Mouse (Mus musculus) gastrocnemius, postnatal 4 days (tissue): Measurements from ENCODE around the gene Colca2. TPM values are rescaled to one million over a fixed set of nuclear protein-coding genes. Genes with fewer than 3 reads are reported as not detected.

ENCODE experiments used
- DNase-seq, 2 experiments: peaks; one replicate each; pipeline ENCODE4 v3.0.0; 2021 to 2022; ENCODE audit warnings: low spot score in 2 of 2, mixed read lengths in 2 of 2
- total RNA-seq, 2 experiments: library from RNA; stranded (reverse); gene quantifications; 2 replicates each; pipeline ENCODE4 v1.2.3; 2021

The Colca2 gene
- total RNA-seq, 2 experiments from 2014 or later = 0.86 to 1.0 TPM

DNA sequence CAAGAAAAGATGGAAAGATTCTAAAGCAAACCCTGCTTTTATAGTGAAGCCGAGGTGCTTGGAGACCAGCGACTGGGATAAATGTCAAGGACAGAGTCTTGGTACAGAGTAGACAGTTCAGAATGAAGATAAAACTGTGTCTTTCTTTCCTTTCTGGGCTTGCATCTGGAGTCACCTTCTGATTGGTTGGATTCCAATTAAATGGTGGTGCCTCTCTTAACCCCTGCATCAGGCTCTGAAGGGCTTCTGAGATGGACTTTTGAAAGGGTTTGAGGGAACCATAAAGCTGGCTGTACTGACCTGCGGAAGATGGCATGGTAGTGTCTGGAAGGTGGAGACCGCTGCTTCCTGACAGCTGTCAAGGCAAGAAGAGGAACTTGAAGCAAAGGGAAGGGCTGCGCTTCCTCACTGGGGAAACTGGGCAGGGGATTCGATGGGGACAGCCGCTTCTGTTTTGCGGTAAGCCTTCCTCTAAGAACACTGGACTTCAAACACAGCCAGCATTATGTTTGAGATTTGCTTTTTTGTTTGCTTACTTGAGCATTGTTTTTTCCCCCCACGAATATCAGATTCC, 4.7 kb downstream of the Colca2 start:
- DNase-seq = no peak

DNA sequence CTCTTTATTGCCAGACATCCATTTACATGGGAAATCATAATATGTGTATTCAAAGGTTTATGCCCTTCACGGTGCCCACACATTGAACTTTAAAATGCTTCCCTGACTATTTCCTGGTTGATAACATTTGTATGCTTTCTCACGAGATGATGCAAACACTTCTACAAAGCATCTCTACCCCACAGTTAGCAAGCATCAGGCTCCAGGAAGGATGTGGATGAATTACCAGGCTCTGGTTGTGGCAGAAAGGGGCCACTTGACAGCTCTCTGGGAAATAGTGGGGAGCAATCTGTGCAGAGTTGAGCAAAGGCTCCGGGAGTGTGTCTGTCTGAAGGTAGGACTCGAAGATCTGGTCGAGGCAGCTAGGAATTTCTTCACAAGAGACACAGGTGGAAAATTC, 6.3 kb downstream of the Colca2 start:
- no peak for DNase-seq

DNA sequence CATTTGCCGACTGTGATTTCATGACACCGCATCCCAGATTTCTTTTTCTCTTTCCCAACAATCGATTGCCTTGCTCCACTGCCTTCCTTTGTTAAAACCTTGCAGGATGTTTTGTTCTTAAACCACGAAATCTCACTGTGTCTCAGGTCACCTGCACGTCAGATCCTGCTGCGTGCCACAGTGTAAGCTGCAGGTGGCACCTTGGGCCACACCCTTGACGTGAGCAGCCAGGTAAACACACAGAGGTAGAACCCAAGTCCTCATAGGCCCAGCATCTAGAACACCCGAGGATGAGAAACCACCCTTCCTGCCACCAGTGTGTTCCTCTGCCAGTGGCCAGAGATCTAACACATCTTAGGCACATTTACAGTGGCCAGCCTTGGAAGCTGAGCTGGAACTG, 7.3 kb downstream of the Colca2 start:
- DNase-seq = no peak

DNA sequence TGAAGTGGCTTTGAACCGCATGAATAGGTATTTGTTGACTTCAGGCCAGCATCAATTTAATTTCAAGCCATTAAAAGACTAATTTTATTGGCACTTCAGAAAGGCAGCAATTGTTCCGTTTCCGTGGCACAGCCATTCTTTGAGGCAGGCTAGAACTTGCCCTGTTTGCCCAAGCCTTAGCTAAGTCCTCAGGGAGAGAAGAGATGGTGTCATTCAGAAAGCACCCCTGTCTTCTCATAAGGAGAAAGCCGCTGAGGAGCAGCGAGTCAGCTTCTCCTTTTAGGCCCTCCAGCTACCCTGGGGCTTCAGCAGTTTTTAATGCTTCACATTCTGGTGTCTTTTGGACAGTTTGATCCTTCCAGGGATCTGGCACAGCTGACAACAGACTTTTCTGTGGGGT, 9.5 kb downstream of the Colca2 start:
- DNase-seq = no peak

DNA sequence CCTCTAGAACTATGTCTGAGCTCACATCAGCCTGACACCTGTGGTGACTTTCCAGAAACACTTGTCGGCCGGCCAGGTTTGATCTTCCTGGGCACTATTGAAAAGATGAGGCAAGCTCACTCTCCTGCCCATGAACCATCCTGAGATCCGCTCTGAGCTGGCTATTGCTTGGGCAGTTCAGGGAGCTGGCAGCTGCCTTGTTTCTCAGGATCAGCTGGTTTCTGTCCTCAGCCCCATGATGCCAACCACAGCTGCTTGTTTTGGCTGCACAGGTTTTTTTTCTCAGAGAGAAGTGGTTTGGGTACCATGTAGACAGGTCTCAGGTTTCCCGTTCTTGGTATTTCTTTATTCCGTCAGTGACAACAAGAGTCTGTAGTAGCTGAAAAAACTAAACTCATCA, 19.9 kb downstream of the Colca2 start:
- DNase-seq = no peak

DNA sequence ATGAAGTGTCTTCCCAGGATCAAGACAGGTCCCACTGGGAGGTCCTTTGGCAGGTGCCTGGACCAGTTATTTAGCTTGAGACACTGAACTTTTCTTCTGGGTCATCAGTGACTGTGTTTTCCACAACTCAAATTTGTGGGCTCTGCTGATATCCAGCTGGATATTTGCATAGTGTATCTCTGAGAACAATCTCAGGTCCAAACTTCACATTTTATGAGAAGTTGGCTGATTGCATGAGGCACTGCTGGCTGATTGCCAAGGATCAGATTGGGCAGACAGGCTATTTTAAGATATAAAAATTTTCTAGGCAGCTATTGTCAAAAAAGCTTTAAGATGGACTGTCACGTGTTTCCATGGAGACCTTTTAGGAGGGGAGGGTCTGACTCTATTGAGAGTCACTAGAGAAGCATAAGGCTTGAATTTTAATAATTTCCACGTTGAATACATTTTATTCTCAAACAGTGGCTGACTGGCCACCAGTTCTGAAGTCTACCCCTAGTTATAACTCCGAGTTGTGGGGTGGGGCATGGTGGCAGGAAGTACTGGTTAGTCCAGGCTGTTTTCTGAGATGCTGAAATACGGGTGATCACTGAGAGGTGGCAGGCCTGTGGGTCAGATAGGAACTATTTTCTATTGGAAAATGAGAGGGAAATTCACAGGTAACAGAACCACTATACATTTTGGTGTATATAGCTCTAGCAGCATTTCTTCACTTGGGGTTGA, 21.4 kb downstream of the Colca2 start:
- DNase-seq = no peak

DNA sequence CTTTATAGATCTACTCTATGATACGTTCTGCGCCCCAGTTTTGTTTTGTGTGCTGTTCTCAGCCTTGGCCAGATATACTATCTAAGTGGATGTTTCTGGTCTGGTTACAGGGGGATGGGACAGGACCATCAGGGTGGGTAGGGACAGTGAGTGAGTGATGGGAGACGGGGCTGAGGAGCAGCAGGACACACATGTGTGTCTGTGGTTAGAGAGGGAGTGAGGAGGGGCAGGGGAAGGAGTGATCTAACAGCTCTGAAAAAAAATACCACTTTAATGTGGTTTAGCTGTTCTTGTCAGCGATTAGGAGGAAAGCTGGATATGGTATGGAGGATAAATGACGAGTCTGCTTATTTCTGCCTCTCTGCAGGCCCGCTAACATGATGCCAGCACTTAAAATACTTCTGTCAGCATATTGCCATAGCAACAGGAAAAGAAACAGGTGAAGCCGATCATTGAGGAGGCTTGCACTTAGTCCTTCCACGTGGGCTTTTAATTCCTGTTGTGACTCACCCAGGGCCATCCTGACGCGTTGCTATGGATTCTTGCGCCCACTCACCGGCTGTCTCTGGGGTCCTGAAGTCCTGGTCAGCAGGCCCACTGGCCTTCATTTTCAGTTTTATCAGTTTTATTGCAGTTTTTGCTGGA, 39.5 kb downstream of the Colca2 start:
- DNase-seq = no peak

DNA sequence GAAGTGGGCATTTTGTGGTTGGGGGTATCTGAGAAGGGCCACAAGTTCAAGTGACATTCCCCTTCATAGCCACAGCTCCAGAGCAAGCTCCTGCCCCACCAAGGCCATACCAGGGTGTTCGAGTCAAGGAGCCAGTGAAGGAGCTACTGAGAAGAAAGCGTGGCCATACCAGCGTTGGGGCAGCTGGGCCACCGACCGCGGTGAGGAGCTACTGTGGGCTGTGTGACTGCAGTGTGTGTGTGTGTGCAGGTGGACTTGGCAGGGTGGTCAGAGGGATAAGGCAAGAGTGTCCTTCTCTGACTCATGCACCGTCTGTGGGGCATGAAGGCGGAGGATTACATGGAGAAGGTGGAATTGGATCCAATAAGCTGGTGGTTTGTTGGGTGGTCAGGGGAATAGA, 46.2 kb downstream of the Colca2 start:
- DNase-seq = no peak

DNA sequence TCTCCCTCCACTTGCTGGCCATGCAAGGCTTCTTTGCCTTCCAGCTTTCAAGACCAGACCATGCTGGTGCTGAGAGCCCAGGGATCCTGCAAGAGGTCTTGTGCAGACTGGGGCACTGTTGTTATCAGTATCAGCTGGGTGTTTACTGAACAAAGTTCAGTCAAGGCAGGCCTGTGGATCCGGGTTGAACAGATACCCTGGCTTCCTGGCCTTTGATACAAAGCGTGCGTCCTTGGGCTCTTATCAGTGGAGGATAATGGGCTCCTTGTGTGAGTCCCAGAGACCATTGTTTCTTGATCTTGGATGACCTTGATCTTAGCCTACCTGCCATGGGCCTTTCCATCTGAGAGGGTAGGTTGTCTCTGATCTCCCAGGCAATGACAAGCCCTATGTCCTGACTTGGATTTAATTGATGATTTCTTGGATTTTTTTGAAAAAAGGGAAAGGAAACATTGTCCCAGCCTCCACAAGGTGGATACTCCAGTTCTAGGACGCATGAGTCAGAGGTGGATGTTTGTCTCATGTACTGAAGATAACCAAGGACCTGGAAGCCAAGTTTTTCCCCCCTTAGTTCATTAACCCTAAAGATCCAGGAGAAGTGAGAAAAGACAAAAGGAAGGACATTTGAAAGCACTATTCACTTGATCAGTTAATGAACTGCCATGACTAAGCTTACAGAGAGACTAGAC, 47.5 kb downstream of the Colca2 start:
- no peak for DNase-seq

DNA sequence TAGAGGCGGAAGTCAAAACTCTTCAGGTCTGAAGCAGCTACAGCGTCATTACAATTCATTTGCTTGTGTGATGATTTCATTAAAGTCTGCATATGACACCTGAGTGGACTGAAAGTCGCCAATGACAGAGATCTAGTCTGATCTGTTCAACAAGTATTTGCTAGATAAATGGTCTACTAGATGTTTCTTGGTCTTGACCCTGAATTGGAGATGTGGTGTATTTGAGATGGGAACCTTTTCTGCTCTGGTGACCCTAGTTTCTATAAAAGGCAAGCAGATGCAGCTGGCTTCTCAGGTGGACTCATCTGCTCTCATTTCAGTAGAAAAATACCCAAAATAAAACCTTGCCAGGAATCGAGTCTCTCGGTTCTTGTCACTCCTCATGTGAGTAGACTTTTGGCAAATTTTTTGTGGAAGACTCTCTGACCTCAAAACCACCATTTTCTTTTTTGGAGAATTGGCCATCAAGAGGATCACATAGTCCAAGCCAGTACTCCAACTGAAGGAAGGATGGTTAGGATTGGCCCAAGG, 52.7 kb downstream of the Colca2 start:
- no peak for DNase-seq

Other genes with a start within 250 kb of the Colca2 start
- gene Btg4, start 217.7 kb downstream of the Colca2 start, total RNA-seq = not detected
- 1 to 10 TPM; 3.1 to 3.5 TPM for gene Layn, start 201.5 kb downstream of the Colca2 start, total RNA-seq
- gene 4833427G06Rik, start 176.5 kb downstream of the Colca2 start, total RNA-seq = not detected
- not detected for gene Gm32742, start 113.1 kb downstream of the Colca2 start, total RNA-seq
- gene Pou2af1, start 64.9 kb downstream of the Colca2 start, total RNA-seq = under 1 TPM; 0.25 to 0.31 TPM
- not detected for gene 1810046K07Rik, start 50.3 kb upstream of the Colca2 start, total RNA-seq